Mouse (Mus musculus) liver, adult 2 months (tissue): ENCODE data around the gene Fstl3.

Experiments
- CTCF ChIP-seq: fragments of 200-500 bp; IDR thresholded peaks from 2 replicates; pipeline ENCODE4 v1.5.1; 2011; ENCODE audit warnings: low read depth, low read length, control low read depth
- POLR2A ChIP-seq: fragments of 200-500 bp; IDR thresholded peaks from 2 replicates; pipeline ENCODE4 v1.6.1; 2011; ENCODE audit warnings: low read length, control low read depth; ENCODE audit not compliant: insufficient read depth; ENCODE audit errors: extremely low read depth

DNA sequence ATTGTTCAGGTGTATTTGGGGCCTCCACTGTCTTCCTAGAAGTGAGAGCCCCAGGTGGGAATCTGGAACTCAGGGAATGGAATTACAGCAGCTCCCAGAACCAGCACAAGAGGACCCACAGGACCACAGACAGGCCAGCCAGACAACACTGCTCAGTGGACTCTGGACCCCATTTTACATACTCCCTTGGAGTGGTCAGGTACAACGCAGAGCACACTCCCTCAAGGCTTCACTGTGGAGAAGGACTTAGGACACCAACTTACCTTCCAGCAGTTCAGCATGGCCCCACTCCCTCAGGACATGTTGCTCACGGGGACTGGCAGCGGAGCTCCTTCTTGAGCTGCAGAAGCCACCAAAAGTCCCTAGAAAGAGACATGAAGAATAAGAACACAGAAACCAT is 31.7 kb upstream of the Fstl3 start:
- TF ChIP-seq CTCF (no peak), POLR2A (no peak)
